Mouse (Mus musculus) MEL (cell line): ENCODE results near the gene Cd248. TPM values are rescaled to one million over a fixed set of nuclear protein-coding genes. Genes with fewer than 3 reads are reported as not detected.

Experiments
- DNase-seq: peaks from one replicate; pipeline ENCODE4 v3.0.0; 2011; ENCODE audit warnings: low read depth, low spot score
- H3K27ac ChIP-seq: 2 replicates; pipeline ENCODE4 v1.5.1; 2012; ENCODE audit warnings: low read depth, mild to moderate bottlenecking, control low read depth, low read length, moderate library complexity; ENCODE audit not compliant: control insufficient read depth
- H3K27me3 ChIP-seq, 2 experiments: fragments of 150-350 bp in 1 of 2; sonication (generic) in 1 of 2; 2 replicates each; pipeline ENCODE4 v1.6.1; 2012; ENCODE audit warnings: low read length in 2 of 2, mild to moderate bottlenecking in 2 of 2, improper control_type of control experiment in 1 of 2, moderate library complexity in 1 of 2; ENCODE audit not compliant: insufficient read depth in 2 of 2, control insufficient read depth in 1 of 2
- H3K36me3 ChIP-seq, 2 experiments: 2 replicates each; pipeline ENCODE4 v1.6.1; 2012 to 2014; ENCODE audit warnings: low read length in 2 of 2, improper control_type of control experiment in 1 of 2, inconsistent platforms in 1 of 2, mild to moderate bottlenecking in 1 of 2; ENCODE audit not compliant: insufficient read depth in 2 of 2, control insufficient read depth in 1 of 2
- H3K4me1 ChIP-seq, 2 experiments: fragments of 150-350 bp in 1 of 2; sonication (generic) in 1 of 2; 2 replicates each; pipeline ENCODE4 v1.6.1; 2012; ENCODE audit warnings: low read length in 2 of 2, improper control_type of control experiment in 1 of 2, mild to moderate bottlenecking in 1 of 2; ENCODE audit not compliant: insufficient read depth in 2 of 2, control insufficient read depth in 1 of 2
- H3K4me3 ChIP-seq, 2 experiments: fragments of 150-350 bp in 1 of 2; sonication (generic) in 1 of 2; 2 replicates each; pipeline ENCODE4 v1.5.1; 2012; ENCODE audit warnings: low read depth in 2 of 2, low read length in 2 of 2, mild to moderate bottlenecking in 2 of 2, moderate library complexity in 2 of 2, control low read depth in 1 of 2, improper control_type of control experiment in 1 of 2; ENCODE audit not compliant: control insufficient read depth in 1 of 2, insufficient read depth in 1 of 2
- H3K79me2 ChIP-seq: 2 replicates; pipeline ENCODE4 v1.6.1; 2012; ENCODE audit warnings: mild to moderate bottlenecking, low read length, moderate library complexity; ENCODE audit not compliant: control insufficient read depth, poor library complexity, insufficient read depth
- H3K9ac ChIP-seq: 2 replicates; pipeline ENCODE4 v1.6.1; 2012; ENCODE audit warnings: low read depth, mild to moderate bottlenecking, control low read depth, low read length, moderate library complexity; ENCODE audit not compliant: control insufficient read depth, poor library complexity, severe bottlenecking
- H3K9me3 ChIP-seq: fragments of 150-350 bp; sonication (generic); replicated peaks from 2 replicates; pipeline ENCODE4 v1.6.1; 2012; ENCODE audit warnings: mild to moderate bottlenecking, low read length, improper control_type of control experiment, moderate library complexity; ENCODE audit not compliant: insufficient read depth
- CHD2 ChIP-seq: IDR thresholded peaks from 2 replicates; pipeline ENCODE4 v1.6.1; 2011; ENCODE audit warnings: low read length, improper control_type of control experiment
- E2F4 ChIP-seq: IDR thresholded peaks from 2 replicates; pipeline ENCODE4 v1.6.1; 2011; ENCODE audit warnings: low read depth, low read length, improper control_type of control experiment, borderline replicate concordance
- EP300 ChIP-seq, 2 experiments: IDR thresholded peaks; 2 replicates each; pipeline ENCODE4 v1.6.1; 2011; ENCODE audit warnings: improper control_type of control experiment in 2 of 2, low read length in 2 of 2, low read depth in 1 of 2, mild to moderate bottlenecking in 1 of 2
- ETS1 ChIP-seq: IDR thresholded peaks from 2 replicates; pipeline ENCODE4 v1.6.1; 2012; ENCODE audit warnings: low read depth, mild to moderate bottlenecking, inconsistent platforms, low read length, improper control_type of control experiment, moderate library complexity
- GABPA ChIP-seq: IDR thresholded peaks from 2 replicates; pipeline ENCODE4 v1.6.1; 2012; ENCODE audit warnings: low read depth, mild to moderate bottlenecking, inconsistent platforms, low read length, improper control_type of control experiment, moderate library complexity
- HCFC1 ChIP-seq: IDR thresholded peaks from 2 replicates; pipeline ENCODE4 v1.6.1; 2012; ENCODE audit warnings: low read depth, mild to moderate bottlenecking, inconsistent platforms, low read length, improper control_type of control experiment, moderate library complexity
- JUND ChIP-seq: IDR thresholded peaks from 2 replicates; pipeline ENCODE4 v1.6.1; 2011; ENCODE audit warnings: low read depth, mild to moderate bottlenecking, improper control_type of control experiment, low read length
- MAFK ChIP-seq: IDR thresholded peaks from 2 replicates; pipeline ENCODE4 v1.6.1; 2011; ENCODE audit warnings: low read depth, mild to moderate bottlenecking, low read length, improper control_type of control experiment, borderline replicate concordance
- MEF2A ChIP-seq: IDR thresholded peaks from 2 replicates; pipeline ENCODE4 v1.6.1; 2014; ENCODE audit warnings: low read depth, mild to moderate bottlenecking, inconsistent platforms, low read length, improper control_type of control experiment; ENCODE audit not compliant: poor library complexity, insufficient replicate concordance, severe bottlenecking; ENCODE audit errors: extremely low read depth
- MYB ChIP-seq: IDR thresholded peaks from 2 replicates; pipeline ENCODE4 v1.6.1; 2011; ENCODE audit warnings: mild to moderate bottlenecking, low read depth, low read length, improper control_type of control experiment
- MYC ChIP-seq: IDR thresholded peaks from 2 replicates; pipeline ENCODE4 v1.6.1; 2011; ENCODE audit warnings: low read depth, mild to moderate bottlenecking, low read length, improper control_type of control experiment, moderate library complexity
- NRF1 ChIP-seq: IDR thresholded peaks from 2 replicates; pipeline ENCODE4 v1.6.1; 2014; ENCODE audit warnings: low read depth, mild to moderate bottlenecking, inconsistent platforms, low read length, improper control_type of control experiment, moderate library complexity; ENCODE audit not compliant: poor library complexity, insufficient read depth, severe bottlenecking
- POLR2AphosphoS2 ChIP-seq: IDR thresholded peaks from 2 replicates; pipeline ENCODE4 v1.6.1; 2011; ENCODE audit warnings: low read length, improper control_type of control experiment
- RAD21 ChIP-seq: IDR thresholded peaks from 2 replicates; pipeline ENCODE4 v1.6.1; 2011; ENCODE audit warnings: mild to moderate bottlenecking, low read depth, low read length, improper control_type of control experiment
- RCOR1 ChIP-seq: IDR thresholded peaks from 2 replicates; pipeline ENCODE4 v1.6.1; 2012; ENCODE audit warnings: low read depth, mild to moderate bottlenecking, inconsistent platforms, low read length, improper control_type of control experiment
- SIN3A ChIP-seq: IDR thresholded peaks from 2 replicates; pipeline ENCODE4 v1.6.1; 2012; ENCODE audit warnings: low read length, improper control_type of control experiment, inconsistent platforms
- TAL1 ChIP-seq: IDR thresholded peaks from 2 replicates; pipeline ENCODE4 v1.6.1; 2012; ENCODE audit warnings: mild to moderate bottlenecking, inconsistent platforms, low read length, moderate library complexity, mixed read lengths
- TBP ChIP-seq: IDR thresholded peaks from 2 replicates; pipeline ENCODE4 v1.8.0; 2011; ENCODE audit warnings: low read depth, low read length, improper control_type of control experiment
- USF1 ChIP-seq: IDR thresholded peaks from 2 replicates; pipeline ENCODE4 v1.6.1; 2014; ENCODE audit warnings: low read depth, mild to moderate bottlenecking, inconsistent platforms, low read length, improper control_type of control experiment, moderate library complexity
- ZC3H11A ChIP-seq: IDR thresholded peaks from 2 replicates; pipeline ENCODE4 v1.6.1; 2012; ENCODE audit warnings: low read depth, mild to moderate bottlenecking, inconsistent platforms, low read length, improper control_type of control experiment
- ZKSCAN1 ChIP-seq: IDR thresholded peaks from 2 replicates; pipeline ENCODE4 v1.6.1; 2012; ENCODE audit warnings: low read depth, mild to moderate bottlenecking, inconsistent platforms, low read length, improper control_type of control experiment, moderate library complexity
- polyA plus RNA-seq, 2 experiments: library from polyadenylated mRNA; stranded (reverse) in 1 of 2; unstranded in 1 of 2; fragments of >175 nt in 1 of 2; fragments of >200 nt in 1 of 2; gene quantifications; 2 replicates each; pipeline versions ENCODE4 v1.2.1 to v1.2.4; 2012; ENCODE audit warnings: low replicate concordance in 2 of 2, low read depth in 1 of 2; ENCODE audit not compliant: insufficient read length in 2 of 2, insufficient read depth in 1 of 2, missing spikeins in 1 of 2
- total RNA-seq: library from RNA; depleted of rRNA; stranded (reverse); fragments of 300-350 nt; gene quantifications from 2 replicates; pipeline ENCODE4 v1.2.3, GENCODE M21; 2012

Gene Cd248
- total and polyA plus RNA-seq, 3 experiments, result 0.27 to 0.86 TPM; not detected in 1

GRCm38 (mm10) chr19:5069486-5069885 is 1.6 kb downstream of the Cd248 start:
- peaks cover 0 to 4% of the 10 kb centered on the region in 2 experiments; a peak in 1 of 4 replicates for H3K36me3 ChIP-seq
- H3K79me2 ChIP-seq, result peaks cover 2% of the 10 kb centered on the region; the same call in 1 of the 2 replicates
- no peaks in the 10 kb centered on the region for H3K9me3 ChIP-seq
- no peak for DNase-seq
- no peak overlapping the region for H3K4me3 ChIP-seq
- H3K9ac ChIP-seq, result no peak overlapping the region
- H3K27ac ChIP-seq, result no peak overlapping the region
- TF ChIP-seq MAFK, result no peak
- no peak for TF ChIP-seq MYB
- TF ChIP-seq POLR2AphosphoS2, result no peak
- TF ChIP-seq MEF2A, result no peak
- TF ChIP-seq TAL1, result no peak
- no peak for TF ChIP-seq CHD2
- no peak for TF ChIP-seq MYC
- no peak for TF ChIP-seq TBP
- TF ChIP-seq ZC3H11A, result no peak
- TF ChIP-seq SIN3A, result no peak
- TF ChIP-seq GABPA, result no peak
- no peak for TF ChIP-seq NRF1
- no peak for TF ChIP-seq RAD21
- no peak for TF ChIP-seq RCOR1
- no peak for TF ChIP-seq JUND
- no peak for TF ChIP-seq HCFC1
- TF ChIP-seq E2F4, result no peak
- no peak for TF ChIP-seq ETS1
- H3K4me1 ChIP-seq, result peaks cover 5 to 34% of the 10 kb centered on the region in 2 experiments
- H3K27me3 ChIP-seq, result no peaks in the 10 kb centered on the region

- peaks cover 2% of the 10 kb centered on the region; the same call in 1 of the 2 replicates for H3K79me2 ChIP-seq
- no peak for TF ChIP-seq JUND
- TF ChIP-seq EP300 (IDR thresholded peaks at IDR 0.05; ENCODE audit: low read depth in 1 of 2, low read length in 2 of 2), result no peak
- no peak for TF ChIP-seq POLR2AphosphoS2
- no peak for TF ChIP-seq USF1
- TF ChIP-seq ZKSCAN1, result no peak
- TF ChIP-seq TBP, result no peak
- no peak for TF ChIP-seq MAFK
- no peak for TF ChIP-seq GABPA
- no peak for TF ChIP-seq MYC
- H3K36me3 ChIP-seq, result peaks cover 0 to 4% of the 10 kb centered on the region in 2 experiments; a peak in 1 of 4 replicates
- DNase-seq, result no peak
- no peaks in the 10 kb centered on the region for H3K9me3 ChIP-seq
- no peaks in the 10 kb centered on the region for H3K27me3 ChIP-seq
- no peak overlapping the region for H3K4me3 ChIP-seq
- H3K27ac ChIP-seq, result no peak overlapping the region
- H3K9ac ChIP-seq, result no peak overlapping the region
- peaks cover 5 to 34% of the 10 kb centered on the region in 2 experiments for H3K4me1 ChIP-seq
Measured at GRCm38 (mm10) chr19:5069978-5070377, 2.1 kb downstream of the Cd248 start.
